Mouse (Mus musculus) embryo, embryonic 10 days (tissue): ENCODE data around the gene Gm3015.
"Not testable (repeated sequence)": the region's sequence is repeated elsewhere in the genome, so short reads cannot be mapped to it uniquely, and the experiment has no call there.

Experiments used
- DNase-seq: peaks from one replicate; pipeline ENCODE4 v3.0.0-alpha.2; 2015; ENCODE audit warnings: low spot score

Gm3015 gene

DNA sequence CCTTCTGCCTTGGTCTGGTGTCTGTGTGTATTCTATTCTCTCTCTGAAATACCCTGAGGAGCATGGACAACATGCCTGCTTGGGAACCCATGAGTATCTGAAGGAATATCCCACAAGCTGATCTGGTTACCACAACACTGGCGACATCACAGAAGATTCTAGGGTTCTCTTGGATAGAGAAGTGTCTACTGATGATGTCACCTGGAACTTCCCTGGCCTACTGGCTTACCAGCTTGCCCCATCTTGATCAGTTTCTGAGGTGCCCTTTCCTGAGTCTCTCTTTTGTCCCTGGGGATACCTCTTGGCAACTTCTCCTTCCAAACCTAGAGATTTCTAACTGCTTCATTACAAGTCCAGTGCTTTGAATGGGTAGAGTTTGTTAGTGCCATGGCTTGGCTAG is at the start of gene Gm3015:
TSS of gene Gm3015 (minus strand) at position 101 of the 400 bp plus-strand sequence.
- DNase-seq: not testable (repeated sequence)

DNA sequence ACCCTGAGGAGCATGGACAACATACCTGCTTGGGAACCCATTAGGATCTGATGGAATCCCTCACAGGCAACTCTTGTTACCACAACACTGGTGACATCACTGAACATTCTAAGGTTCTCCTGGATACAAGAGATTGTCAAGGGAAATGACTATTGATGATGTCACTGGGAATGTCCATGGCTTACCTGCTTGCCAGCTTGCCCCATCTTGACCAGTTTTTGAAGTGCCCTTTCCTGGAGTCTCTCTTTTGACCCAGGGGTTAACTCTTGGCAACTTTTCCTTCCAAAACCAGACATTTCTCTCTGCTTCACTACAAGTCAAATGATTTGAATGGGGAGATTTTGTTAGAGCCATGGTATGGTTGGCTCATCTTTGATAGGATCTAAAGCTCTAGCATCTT is 29.3 kb upstream of the Gm3015 start, which contains the start of gene Gm10377:
TSS of gene Gm10377 (minus strand) at position 101 of the 400 bp plus-strand sequence.
- not testable (repeated sequence) for DNase-seq
